Mouse (Mus musculus): ENCODE data around the gene Cbx1.

DNA sequence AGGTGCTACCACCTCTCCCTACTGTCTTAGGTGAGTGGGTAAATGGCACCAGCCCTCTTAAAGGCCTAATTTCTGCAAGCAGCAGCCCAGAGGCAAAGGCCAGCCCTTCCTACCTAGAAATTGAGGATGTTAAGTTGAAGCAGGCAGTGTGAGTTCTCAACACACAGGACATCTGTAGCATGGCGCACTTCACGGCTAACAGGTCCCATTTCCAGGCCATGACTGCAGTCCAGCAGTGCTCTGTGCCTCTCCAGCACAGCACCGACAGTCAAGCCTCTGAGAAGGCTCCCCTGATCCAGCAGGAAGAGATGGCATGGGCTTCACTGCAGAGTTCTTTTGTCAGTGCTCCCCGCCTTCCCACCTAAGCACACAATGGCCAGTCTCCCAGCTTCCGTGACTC, 28.1 kb downstream of the Cbx1 start:
- TF ChIP-seq CTCF (IDR thresholded peaks at IDR 0.05; ENCODE audit: low read depth) (no peak), EP300 (optimal IDR thresholded peaks at IDR 0.05) (no peak)

Measured in stomach, postnatal 0 days (tissue).